Mouse (Mus musculus): Measurements from ENCODE around the gene Rad21l. TPM values are rescaled to one million over a fixed set of nuclear protein-coding genes. Genes with fewer than 3 reads are reported as not detected.

Gene Rad21l
- not detected in 2 replicates for polyA plus RNA-seq (2012; ENCODE audit: insufficient read depth, insufficient read length, low replicate concordance, missing spikeins)

- Histone ChIP-seq H3K4me3 (ENCODE audit: insufficient read depth, low read depth, low read length) (no peak within 1 kb of the TSS), H3K27ac (ENCODE audit: insufficient read depth, low read depth, low read length) (no peak within 1 kb of the TSS), H3K4me1 (ENCODE audit: control insufficient read depth, insufficient read depth, low read length) (0 out of 2 replicates have a peak, but pooled peaks cover 2% of the 10 kb centered on the region)
- WGBS: 74% methylated on average over 3 of the region's 3 CpGs
- TF ChIP-seq CTCF (IDR thresholded peaks at IDR 0.05; ENCODE audit: insufficient read depth, low read depth, low read length): no peak
- no peak for TF ChIP-seq POLR2A (IDR thresholded peaks at IDR 0.05; ENCODE audit: insufficient read depth, low read depth, low read length)
These were observed at the start of gene Rad21l for GRCm38 (mm10) chr2:151668433-151668832. Rad21l (minus strand) TSS chr2:151668533.

GRCm38 (mm10) chr2:151716318-151717055, 48.2 kb upstream of the Rad21l start:
- H3K4me1 ChIP-seq (ENCODE audit: control insufficient read depth, insufficient read depth, low read length): peaks cover 3% of the 10 kb centered on the region; the same call in 1 of the 2 replicates
- 89% methylated on average over 2 of the region's 2 CpGs for WGBS
- H3K27ac ChIP-seq (ENCODE audit: insufficient read depth, low read depth, low read length): no peak overlapping the region
- TF ChIP-seq CTCF (IDR thresholded peaks at IDR 0.05; ENCODE audit: insufficient read depth, low read depth, low read length) (no peak), POLR2A (IDR thresholded peaks at IDR 0.05; ENCODE audit: insufficient read depth, low read depth, low read length) (no peak)
- no peak overlapping the region for H3K4me3 ChIP-seq (ENCODE audit: insufficient read depth, low read depth, low read length)

GRCm38 (mm10) chr2:151715526-151715925, 47.2 kb upstream of the Rad21l start:
- H3K4me1 ChIP-seq (ENCODE audit: control insufficient read depth, insufficient read depth, low read length): peaks cover 3% of the 10 kb centered on the region; the same call in 1 of the 2 replicates
- no peak overlapping the region for H3K27ac ChIP-seq (ENCODE audit: insufficient read depth, low read depth, low read length)
- 64% methylated on average over 4 of the region's 4 CpGs for WGBS
- TF ChIP-seq CTCF (IDR thresholded peaks at IDR 0.05; ENCODE audit: insufficient read depth, low read depth, low read length) (no peak), POLR2A (IDR thresholded peaks at IDR 0.05; ENCODE audit: insufficient read depth, low read depth, low read length) (no peak)
- H3K4me3 ChIP-seq (ENCODE audit: insufficient read depth, low read depth, low read length): no peak overlapping the region

DNA sequence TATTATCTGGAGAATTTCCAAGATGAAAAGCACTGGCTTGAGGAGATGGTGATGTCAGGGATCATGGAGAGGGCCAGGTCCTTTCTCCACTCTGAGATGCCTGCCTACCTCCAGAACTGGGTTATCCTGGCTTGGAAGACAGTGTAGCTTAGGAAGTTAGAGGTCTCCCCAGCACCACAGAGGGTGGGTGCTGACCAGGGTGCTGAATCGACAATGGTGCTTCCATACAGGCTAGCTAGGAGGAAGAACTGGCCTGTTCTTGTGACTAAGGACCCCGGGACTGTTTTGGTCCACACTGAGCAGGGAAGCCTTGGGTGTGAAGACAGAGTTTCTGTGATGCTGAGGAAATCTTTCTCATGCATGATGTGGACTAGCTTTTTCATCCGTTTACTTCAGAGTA, 44.3 kb upstream of the Rad21l start:
- no peak overlapping the region for H3K4me3 ChIP-seq (ENCODE audit: insufficient read depth, low read depth, low read length)
- H3K27ac ChIP-seq (ENCODE audit: insufficient read depth, low read depth, low read length): no peak overlapping the region
- TF ChIP-seq POLR2A (IDR thresholded peaks at IDR 0.05; ENCODE audit: insufficient read depth, low read depth, low read length) (no peak), CTCF (IDR thresholded peaks at IDR 0.05; ENCODE audit: insufficient read depth, low read depth, low read length) (no peak)
- 46% methylated on average over 3 of the region's 3 CpGs for WGBS
- peaks cover 3% of the 10 kb centered on the region; the same call in 1 of the 2 replicates for H3K4me1 ChIP-seq (ENCODE audit: control insufficient read depth, insufficient read depth, low read length)

DNA sequence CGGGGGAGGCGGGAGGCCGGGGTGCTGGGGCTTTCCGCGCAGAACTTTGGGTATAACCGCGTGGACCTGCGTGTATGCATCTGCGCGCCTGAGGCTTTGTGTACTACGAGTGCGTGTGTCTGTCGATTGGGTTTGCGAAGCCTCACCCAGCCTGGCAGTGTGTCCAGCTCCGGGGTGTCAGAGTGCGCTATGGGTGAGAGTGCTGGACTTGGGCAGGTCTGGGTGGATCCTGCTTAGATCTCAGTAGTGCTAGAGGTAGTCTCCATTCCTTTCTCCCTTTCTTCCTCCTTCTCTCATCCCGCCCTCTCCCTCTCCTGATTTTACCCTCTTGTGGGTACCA, 34.5 kb upstream of the Rad21l start:
- Histone ChIP-seq H3K4me3 (ENCODE audit: insufficient read depth, low read depth, low read length) (peak overlapping the region; percentile 69), H3K4me1 (ENCODE audit: control insufficient read depth, insufficient read depth, low read length) (peaks cover 12% of the 10 kb centered on the region), H3K27ac (ENCODE audit: insufficient read depth, low read depth, low read length) (no peak overlapping the region)
- TF ChIP-seq CTCF (IDR thresholded peaks at IDR 0.05; ENCODE audit: insufficient read depth, low read depth, low read length): no peak
- no peak for TF ChIP-seq POLR2A (IDR thresholded peaks at IDR 0.05; ENCODE audit: insufficient read depth, low read depth, low read length)
- under 1% methylated on average over 17 of the region's 17 CpGs for WGBS

- Histone ChIP-seq H3K27ac (ENCODE audit: insufficient read depth, low read depth, low read length) (no peak overlapping the region), H3K4me3 (ENCODE audit: insufficient read depth, low read depth, low read length) (peak overlapping the region; percentile 69), H3K4me1 (ENCODE audit: control insufficient read depth, insufficient read depth, low read length) (peaks cover 12% of the 10 kb centered on the region)
- TF ChIP-seq POLR2A (IDR thresholded peaks at IDR 0.05; ENCODE audit: insufficient read depth, low read depth, low read length): no peak
- TF ChIP-seq CTCF (IDR thresholded peaks at IDR 0.05; ENCODE audit: insufficient read depth, low read depth, low read length): no peak
- 1% methylated on average over 91 of the region's 97 CpGs for WGBS
These were observed 34.0 kb upstream of the Rad21l start for GRCm38 (mm10) chr2:151702146-151702850.

DNA sequence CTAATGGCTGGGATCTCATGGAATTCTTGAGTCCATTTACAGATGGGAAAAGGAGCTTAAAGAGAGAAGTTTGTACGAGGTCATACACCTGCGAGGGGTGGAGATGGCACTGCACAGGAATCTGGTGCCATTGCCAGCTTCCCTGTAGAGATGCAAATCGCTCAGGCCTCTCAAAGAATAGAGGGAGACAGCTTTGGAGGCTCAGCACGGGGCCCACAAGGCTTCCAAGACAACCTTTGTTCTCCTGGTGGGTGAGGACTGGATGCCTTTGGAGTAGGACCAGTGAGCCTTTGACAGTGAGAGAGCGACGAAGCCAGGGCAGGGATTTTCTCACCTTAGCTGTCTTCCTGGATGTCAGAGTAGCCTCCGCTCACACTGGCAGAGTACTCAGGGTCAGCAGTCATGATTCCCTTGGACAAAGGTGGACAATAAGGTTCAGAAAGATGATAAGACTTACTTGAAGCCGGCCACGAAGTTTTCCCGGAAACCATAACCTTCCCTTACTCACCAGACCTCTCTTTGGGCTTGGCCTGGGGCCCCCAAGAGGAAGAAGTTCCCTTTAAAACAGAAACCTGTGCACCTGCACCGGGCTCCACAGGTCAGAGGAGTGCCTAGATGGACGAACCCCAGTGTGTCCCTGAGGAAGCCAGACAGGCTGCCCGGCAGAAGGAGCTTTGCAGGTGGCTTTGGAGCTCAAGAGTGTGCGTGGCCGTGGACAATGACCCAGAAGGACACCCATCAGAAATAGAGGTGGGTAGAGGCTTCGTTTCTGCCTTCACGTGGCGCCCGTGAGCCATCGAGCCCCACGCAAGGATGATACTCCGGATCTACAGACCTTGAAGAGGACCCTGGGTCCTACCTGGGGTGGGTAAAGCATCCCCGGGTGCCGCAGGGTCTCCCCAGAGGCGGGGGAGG, 33.2 kb upstream of the Rad21l start, which contains the start of gene Tmem74b:
TSS of gene Tmem74b (plus strand) at position 778 of the 915 bp plus-strand sequence.
- no peak within 1 kb of the TSS for H3K27ac ChIP-seq (ENCODE audit: insufficient read depth, low read depth, low read length)
- H3K4me3 ChIP-seq (ENCODE audit: insufficient read depth, low read depth, low read length): peak within 1 kb of the TSS; percentile 69
- 15% methylated on average over 25 of the region's 25 CpGs for WGBS
- H3K4me1 ChIP-seq (ENCODE audit: control insufficient read depth, insufficient read depth, low read length): peaks cover 12% of the 10 kb centered on the region
- TF ChIP-seq CTCF (IDR thresholded peaks at IDR 0.05; ENCODE audit: insufficient read depth, low read depth, low read length) (no peak), POLR2A (IDR thresholded peaks at IDR 0.05; ENCODE audit: insufficient read depth, low read depth, low read length) (no peak)

DNA sequence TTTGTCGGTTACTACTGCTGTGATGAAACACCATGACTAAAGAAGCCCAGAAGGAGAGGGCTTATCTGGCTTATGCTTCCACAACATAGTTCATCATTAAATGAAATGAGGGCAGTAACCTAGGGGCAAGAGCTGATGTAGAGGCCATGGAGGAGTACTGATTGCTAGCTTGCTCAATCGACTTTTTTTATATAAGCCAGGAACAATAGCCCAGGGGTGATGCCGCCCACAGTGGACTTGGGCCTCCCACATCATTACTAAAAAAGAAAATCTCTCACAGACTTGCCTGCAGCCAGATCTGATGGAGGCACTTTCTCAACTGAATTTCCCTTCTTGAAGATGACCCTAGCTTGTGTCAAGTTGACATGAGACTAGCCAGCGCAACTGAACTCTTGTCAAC, 14.6 kb upstream of the Rad21l start:
- TF ChIP-seq POLR2A (IDR thresholded peaks at IDR 0.05; ENCODE audit: insufficient read depth, low read depth, low read length) (no peak), CTCF (IDR thresholded peaks at IDR 0.05; ENCODE audit: insufficient read depth, low read depth, low read length) (no peak)
- Histone ChIP-seq H3K27ac (ENCODE audit: insufficient read depth, low read depth, low read length) (no peak overlapping the region), H3K4me1 (ENCODE audit: control insufficient read depth, insufficient read depth, low read length) (no peaks in the 10 kb centered on the region), H3K4me3 (ENCODE audit: insufficient read depth, low read depth, low read length) (no peak overlapping the region)
- 83% methylated on average over 4 of the region's 4 CpGs for WGBS

Measured in olfactory bulb, adult 2 months (tissue).